Mouse (Mus musculus): Measurements from ENCODE around the gene Syt17. TPM values are rescaled to one million over a fixed set of nuclear protein-coding genes. Genes with fewer than 3 reads are reported as not detected.

The Syt17 gene
- total RNA-seq, 4 experiments from 2014 or later, result 35.8 to 48.1 (median 41.5) TPM

DNA sequence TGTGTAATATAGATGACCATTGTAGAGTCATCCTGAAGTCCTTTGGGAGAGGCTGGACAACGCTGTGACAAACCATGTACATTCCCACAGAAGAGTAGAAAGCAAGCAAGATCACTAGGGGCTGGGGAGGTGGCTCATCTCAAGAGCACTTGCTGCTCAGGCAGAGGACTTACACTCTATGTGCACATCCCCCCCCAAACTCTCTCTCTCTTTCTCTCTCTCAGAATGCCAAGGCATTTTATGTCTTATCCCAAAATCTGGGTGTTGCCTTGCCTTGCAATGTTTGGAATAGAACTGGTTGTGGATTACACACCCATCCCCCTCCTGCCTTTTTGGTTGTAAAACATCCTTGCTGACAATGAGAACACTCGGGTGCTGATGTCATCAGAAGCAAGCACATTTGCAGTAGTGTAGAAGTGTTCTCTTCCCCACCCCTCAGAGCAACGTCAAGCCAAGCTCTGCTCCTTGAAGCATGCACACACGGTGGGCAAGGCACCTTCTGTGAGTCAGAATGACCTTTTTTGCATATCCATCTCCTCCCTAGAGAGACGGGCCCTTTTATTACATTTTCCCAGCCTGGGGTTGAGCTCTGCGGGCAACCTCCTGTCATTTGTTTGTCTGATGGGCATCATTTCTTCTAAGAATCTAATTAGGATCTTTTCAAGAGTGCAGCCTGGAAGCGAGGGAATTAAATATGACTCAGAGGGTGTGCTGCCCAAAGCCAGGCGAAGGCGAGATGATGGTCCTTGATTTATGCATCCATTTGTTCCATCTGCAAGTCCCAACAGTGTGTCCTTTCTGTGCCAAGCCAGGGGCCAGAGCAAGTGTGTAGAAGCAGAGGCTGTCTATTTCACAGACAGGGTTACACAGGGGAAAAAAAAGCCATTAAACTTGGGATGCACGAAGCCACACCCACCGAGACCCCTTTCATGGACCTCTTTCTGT, 15.1 kb upstream of the Syt17 start:
- DNase-seq (ENCODE audit: low spot score in 2 of 2), result no peak

DNA sequence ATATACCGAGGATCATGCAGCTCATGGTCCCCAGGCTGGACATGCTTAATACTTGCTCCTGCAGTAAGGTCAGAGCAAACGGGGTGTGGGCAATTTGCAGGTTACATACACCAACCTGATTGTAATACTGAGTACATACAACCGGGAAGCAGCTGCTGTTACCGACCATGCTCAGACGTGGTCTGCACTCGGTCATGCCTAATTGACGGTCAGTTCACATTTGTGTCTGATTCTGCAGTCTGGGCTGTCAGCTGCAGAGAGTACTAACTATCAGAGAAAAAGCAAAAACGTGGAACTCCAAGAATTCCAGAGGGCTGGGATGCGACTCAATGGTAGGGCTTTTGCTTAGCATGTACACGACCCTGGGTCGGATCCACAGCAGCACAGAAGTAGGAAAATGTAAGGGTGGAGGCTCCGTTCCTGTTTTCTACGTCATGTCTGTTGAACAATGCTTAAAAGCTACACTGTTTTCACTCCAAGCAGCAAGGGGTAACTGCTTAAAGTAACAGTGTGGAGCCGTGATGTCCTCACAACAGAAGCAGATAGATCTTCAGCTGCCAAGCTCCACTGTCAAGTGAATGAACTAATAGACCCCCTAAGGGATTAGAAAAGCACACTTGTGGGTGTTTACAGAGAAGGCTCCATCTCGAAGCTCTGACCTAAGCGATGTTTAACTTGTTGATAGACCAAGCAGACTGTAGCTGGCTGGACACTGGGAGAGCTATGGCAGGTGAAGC, 13.5 kb upstream of the Syt17 start:
- DNase-seq (ENCODE audit: low spot score in 2 of 2), result no peak

DNA sequence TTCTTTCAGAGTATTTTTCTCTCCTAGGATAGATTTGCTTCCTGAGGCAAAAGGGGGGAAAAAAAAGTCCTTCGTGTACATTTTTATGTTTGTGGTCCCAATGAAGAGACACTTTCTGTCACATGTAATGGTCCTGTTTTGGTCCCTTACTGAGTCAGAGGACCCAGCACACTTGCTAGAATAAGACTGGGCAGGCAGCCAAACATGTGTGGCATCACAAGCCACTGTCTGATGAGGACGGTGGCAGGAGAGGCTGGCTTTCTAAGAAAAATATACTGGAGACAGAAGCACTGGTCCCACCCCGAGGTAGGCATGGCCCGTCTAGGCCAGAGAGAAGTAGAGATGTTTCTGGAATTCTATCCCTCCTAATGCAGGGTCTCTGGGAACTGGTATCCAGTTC, 5.7 kb upstream of the Syt17 start:
- DNase-seq (ENCODE audit: low spot score in 2 of 2), result no peak

DNA sequence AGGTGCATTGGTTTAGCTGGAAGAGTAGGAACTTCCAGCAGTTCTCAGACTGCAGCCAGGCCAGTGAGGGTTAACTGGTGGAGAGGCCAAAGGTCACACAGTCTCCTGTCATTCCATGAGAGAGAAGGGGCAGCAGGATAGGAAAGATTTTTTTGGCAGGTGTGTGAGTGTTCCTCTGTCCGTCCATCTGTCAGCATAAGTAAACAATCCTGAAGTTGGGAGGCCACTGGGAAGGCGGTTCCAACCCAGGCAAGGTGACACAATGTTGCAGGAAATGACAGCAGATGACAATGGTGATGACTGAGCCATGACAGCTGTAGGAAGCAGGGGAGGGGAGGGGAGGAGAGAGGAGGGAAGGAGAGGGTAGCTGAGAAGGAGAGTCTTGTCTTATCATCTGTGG, 4.9 kb upstream of the Syt17 start:
- DNase-seq (ENCODE audit: low spot score in 2 of 2), result no peak

DNA sequence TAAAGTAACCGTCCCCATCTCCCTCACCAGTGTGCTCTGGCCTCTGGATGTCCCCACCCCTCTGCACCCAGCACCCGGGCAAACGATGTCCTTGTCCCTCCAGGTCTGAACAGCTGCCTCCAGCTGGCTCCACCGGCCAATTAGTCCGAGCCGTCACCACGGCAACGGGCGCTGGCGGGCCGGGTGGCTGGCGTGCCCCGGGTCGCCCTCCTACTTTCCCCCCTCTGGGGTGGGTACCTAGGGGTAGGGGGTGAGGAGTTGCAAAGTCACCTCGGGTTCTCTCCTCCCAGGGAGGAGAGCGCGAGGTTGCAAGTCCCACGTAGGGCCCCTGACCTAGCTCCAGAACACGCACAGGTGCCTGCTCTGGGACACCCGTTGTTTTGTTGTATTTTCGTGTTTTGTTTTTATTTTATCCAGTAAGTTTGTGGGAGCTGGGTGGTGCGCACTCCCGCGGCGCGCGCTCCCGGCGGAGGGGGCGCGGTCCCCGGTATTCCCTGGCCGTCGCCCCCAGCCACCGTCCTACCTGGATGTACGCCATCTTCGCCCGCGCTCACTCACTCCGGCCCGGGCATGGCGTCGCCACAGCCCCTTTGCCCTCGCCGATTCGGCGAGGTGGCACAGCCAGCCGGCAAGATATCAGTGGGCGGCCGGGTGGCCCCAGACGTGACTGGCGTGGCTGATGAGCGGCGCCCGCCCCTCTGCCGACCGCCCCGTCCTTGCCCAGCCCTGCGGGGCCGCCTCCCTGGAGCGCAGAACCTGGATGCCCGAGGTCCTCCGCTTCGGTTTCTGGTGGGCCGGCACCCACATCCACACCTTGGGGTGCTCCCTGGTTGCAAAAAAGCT, 510 bp downstream of the Syt17 start:
- no peak for DNase-seq (ENCODE audit: low spot score in 2 of 2)

DNA sequence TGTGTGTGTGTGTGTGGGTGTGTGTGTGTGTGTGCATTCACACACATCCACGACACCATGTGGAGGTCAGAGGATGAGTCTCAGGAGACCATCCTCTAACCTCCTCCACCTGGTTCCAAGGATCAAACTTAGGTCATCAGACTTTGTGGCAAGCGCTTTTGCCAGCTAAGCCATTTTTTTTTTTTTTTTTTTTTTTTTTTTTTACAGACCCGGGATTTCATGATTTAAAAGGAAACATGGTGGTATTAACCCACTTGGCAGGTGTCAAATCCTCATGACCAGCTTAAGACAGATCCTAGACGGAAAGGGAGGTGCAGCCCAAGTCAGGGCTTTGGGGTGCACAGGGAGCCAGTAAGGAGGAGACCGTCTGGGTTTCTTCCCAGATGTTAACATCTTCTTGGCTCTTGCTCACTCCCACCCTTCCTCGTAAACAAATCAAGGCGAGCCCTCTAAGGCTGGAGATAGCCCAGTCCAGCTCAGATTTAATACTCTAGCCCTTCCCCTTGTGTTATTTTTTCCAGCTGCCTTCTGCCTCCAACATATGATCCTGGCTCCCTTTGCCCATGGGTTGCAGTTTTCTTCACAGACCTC, 4.0 kb downstream of the Syt17 start:
- no peak for DNase-seq (ENCODE audit: low spot score in 2 of 2)

DNA sequence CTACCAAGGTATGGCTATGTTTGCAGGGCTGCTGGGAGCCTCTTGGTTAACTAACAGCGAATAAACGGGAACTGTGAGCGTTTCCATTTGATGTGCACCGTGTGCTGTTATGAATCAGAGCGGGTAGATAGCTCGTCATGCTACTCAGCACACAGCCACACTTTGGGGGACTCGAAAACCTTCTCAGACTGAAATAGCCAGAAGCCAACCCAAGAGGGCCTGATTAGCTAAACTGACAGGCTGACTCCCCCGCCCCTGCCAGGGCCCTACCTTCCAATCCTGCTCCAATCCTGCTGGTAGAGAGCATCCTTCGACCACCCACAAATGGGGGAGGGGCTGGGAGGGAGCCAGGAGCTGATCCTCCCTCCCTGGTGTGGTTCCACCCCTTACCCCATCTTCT, 4.7 kb downstream of the Syt17 start:
- DNase-seq (ENCODE audit: low spot score in 2 of 2), result peak in 1 of 2 experiments; percentile 68

DNA sequence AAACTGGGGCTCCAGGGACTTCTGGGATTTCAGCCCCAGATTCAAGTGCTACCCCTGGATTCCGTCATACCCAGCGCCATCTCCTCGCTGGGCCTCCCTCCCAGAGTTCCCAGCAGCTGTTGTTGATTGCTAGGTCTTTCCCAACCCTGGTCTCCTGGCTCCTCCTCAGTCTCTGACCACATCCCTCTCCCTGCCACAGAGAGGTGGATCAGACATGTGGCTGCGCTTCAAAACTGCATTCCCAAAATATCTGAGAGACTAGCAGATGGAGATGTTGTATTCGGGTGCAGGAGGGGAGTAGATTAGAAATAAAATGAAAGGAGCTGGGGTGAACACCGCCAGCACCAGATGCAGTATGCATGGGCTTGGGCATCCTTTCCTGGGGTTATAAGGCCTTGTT, 6.5 kb downstream of the Syt17 start:
- DNase-seq (ENCODE audit: low spot score in 2 of 2), result peak in 1 of 2 experiments; percentile 31

DNA sequence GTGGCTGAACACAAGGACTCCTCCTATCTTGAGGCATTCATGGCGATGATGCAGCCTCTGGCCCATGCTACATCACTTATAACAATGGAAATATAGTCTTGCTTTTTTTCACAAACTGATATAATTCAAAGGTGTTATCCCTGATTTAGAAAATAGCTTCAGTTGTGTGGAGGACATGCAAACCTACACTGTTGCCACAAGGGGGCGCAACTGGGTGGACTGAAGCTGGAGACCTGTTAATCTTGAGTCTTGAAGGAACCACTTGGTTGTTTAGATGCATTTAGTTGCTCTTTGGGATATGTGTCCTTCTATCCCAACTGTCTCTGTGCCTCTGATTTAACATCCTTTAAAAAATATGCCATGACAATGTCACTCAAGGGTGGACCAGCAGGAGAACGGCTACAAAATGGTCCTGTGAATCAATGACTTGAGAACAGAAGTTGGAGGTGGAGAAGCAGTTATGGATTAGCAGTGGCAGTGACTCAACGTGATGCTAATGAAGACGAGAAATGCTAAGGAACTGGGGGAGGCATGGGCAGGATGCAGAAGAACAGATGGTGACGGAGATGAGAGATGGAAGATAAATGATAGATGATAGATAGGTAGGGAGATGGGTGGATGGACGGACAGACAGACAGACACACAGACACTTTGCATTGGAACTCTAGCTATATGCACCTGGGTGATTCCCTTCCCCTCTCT, 10.8 kb downstream of the Syt17 start:
- DNase-seq (ENCODE audit: low spot score in 2 of 2), result no peak

DNA sequence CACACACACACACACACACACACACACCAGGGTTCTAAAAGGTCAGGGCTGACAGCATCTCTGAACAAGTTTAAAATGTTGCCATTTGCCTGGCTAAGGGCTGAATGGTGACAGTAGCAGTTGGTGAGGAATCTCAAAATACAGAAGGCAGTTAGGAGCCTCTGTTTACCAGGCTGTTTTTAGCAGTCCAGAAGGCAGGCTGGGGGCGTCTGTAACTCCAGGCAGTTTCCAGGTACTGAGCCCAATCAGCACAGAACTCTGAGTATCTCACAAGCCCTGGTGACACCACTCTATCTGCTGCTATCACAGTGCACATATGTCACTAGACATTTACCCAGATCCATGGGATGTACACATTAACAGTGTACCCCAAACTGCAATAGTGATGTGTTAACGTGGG, 19.1 kb downstream of the Syt17 start:
- DNase-seq (ENCODE audit: low spot score in 2 of 2), result peak in 1 of 2 experiments; percentile 89

DNA sequence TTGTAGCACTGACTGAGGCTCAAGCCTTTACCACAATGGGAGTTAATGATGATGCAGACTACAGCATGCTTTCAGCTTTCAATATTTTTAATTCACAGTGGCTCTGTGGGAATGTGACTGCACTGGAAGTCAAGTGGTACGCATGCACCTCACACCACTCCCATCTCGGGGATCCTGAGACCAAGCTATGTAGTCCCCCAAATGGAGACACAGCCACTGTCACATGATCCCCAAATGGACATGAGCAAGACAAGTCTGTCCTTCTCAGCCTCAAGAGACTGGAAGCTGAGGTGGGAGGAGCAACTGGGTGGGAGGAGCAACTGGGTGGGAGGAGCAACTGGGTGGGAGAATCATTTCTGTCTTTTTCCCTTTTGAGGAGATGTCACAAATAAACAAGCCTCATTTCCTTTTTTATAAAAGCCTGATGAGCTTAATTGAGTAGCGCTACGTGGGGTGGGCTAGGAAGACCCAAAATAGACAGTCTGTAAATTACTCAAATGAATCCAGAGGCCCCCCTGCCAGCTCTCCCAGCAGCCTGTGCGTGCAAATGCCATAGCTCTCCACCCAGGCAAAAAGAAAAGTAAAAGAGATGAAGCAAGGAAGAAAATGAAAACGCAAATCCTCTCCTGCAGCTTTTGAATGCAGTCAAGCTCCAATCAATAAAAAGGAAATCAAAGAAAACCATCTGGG, 28.4 kb downstream of the Syt17 start:
- DNase-seq (ENCODE audit: low spot score in 2 of 2), result no peak

DNA sequence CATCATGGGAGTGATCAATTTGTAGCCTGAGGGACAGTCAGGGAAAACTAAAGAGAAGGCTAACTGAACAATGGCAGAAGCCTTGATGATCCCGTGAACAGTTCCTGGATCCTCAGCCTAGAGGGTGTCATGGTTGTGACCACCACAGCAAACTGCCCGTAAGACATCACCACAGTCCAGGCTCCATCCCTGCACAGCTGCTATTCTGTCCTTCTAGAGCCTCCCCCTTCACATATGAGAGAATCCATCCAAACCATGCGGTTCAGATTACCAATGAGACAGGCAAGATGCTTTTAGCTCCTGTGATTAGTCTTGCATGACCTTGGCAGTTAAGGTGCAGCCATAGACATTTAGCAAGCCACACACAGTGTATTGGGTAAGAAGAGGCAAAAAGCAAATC, 33.8 kb downstream of the Syt17 start:
- DNase-seq (ENCODE audit: low spot score in 2 of 2), result no peak

DNA sequence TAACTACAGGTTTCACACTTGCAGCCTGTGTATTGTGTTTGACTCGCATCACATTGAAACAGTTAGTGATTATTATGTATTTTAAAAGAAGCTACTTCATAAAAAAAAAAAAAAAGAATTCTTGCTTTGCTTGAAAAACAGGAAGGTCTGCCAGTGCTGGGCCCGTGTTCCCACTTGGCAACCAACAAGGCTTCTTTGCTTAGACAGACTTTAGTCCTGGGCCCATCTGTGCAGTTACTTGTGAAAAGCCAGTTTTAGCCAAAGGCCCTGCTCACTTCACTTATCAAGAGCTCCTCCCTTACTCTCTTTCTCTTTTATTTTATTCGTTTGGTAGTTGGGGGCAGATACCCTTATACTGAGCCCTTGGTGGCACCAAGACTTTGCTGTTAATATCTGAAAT, 36.1 kb downstream of the Syt17 start:
- no peak for DNase-seq (ENCODE audit: low spot score in 2 of 2)

DNA sequence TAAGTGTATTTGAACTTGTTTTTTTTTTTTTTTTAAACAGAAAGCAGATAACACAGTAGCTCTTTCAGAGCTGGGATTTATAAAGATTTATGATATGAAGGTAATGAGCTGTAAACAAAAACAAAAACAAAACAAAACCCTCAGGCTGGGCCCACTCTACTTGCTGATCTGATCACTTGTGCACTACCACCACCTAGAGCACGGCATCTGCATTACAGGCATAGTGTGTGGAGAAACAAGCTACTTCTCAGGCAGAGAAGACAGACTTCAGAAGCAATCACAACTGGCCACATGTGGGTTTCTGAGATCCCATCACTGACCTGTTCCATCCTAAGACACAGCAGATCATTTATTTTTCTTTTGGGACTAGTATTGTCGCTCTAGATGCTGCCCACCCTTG, 38.6 kb downstream of the Syt17 start:
- no peak for DNase-seq (ENCODE audit: low spot score in 2 of 2)

DNA sequence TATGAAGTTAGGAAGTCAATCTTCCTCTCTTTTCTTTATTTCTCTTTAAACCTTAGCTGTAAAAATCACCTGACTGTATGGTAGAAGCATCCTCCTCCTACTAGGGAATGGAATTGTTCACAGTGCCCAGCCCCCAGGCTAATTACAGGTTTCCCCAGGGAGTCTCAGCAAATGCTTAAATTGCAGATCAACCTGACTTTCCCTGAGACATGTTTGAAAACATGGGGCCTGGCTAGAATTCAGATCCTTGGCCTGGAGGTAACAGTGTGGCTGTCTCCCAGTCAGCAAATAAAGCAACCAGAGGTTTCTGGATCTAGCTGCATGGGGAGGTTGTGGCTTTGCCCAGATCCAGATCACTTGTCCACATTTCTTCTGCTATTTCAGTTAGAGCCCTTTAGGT, 42.8 kb downstream of the Syt17 start:
- DNase-seq (ENCODE audit: low spot score in 2 of 2), result no peak

DNA sequence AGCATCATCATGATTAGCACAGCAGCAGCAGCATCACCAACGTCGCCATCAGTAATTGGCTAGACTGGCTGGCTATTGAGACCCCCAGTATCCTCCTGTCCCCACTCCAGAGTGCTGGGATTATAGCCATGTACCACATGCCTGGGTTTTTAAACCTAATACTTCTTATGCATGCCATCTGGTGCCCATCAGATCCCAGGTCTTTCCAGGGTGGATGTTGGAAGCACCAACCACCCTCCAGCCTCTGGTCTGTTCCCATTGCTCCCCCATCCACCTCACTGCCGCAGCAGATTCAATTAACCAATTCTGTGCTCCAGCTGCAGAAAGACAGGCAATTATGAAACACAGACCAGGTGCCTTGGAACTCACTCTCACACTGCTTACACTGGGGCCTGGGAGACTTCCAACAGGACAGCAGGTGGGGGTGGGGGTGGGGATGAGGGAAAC, 45.4 kb downstream of the Syt17 start:
- no peak for DNase-seq (ENCODE audit: low spot score in 2 of 2)

DNA sequence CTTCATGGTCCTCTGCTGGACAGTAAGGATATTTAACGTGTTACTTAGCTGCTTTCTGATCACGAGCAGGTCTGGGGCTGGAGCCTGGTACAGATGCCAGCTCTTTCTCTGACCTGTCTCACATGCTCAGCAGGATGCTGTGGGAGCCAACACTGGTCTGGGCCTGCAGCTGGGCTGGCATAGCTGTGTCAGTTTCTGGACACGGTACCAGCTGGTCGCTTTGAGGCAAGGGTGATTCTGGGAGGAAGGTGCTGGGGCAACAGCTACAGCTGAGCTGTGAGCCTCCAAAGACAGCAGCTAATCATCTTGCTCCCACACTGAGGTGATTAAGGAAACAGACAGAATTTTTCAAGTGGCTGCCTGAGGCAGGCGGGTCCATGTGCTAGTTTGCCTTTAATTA, 46.1 kb downstream of the Syt17 start:
- no peak for DNase-seq (ENCODE audit: low spot score in 2 of 2)

DNA sequence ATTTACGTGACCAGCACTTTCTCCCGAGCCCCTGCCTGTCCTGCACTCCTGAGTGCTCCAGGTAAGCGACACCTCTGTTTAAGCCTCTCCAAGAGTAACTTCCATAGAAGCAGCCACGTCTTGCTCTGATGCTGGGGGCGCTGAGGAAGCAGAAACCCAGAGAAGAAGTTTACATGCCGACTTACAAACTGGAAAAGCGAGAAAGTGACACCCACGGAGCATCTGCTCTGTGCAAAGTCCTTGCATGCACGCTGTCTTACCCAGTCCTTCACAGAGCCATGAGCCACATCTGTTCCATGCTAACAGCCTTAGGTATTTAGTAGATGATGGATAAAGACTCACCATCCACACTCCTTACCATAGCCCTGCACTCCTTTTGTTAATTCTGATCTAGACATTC, 48.3 kb downstream of the Syt17 start:
- peak; percentile 24 to 86 for DNase-seq (ENCODE audit: low spot score in 2 of 2)

DNA sequence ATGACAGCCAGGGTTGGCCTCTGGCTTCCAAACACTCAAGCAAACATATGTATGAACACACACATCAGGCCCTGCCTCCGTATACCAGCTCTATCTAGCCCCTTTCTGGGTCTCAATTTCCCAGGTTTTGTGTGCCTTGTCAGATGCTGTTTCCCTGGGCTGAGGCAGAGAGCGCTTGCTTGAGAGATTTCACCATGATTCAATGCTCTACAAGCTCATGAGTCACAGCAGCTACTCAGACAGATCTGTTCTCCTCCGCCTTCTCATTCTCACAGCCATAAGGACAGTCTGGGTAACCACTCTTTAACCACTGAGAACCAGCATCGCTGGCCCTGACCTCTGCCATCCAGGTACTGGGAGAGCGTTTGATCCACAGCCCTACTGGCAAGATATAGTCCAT, 57.3 kb downstream of the Syt17 start:
- DNase-seq (ENCODE audit: low spot score in 2 of 2), result peak in 1 of 2 experiments; percentile 54

DNA sequence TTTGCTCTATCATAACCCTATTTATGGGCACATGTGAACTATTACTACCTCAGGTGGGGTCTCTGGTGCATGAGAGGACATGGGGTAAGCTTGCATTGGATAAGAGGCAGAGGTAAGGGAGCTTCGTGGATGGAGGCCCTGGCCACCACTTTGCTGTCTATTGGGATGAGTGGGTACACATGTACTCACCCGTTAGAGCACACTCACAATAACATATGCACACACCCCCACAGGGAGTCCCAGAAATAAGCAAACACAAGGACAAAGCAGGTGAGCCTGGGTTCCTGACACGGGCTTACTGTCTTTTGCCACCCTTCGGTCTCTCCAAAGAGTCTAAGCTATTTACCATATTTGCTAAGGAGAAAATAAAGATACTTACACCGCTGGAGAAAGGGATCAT, 67.0 kb downstream of the Syt17 start:
- DNase-seq (ENCODE audit: low spot score in 2 of 2), result no peak

Data from left cerebral cortex, adult 8-10 months (tissue).